Mouse (Mus musculus) small intestine, adult 2 months (tissue): ENCODE data around the gene Rnf138rt1. TPM values are rescaled to one million over a fixed set of nuclear protein-coding genes. Genes with fewer than 3 reads are reported as not detected.

Source experiments
- H3K27ac ChIP-seq: fragments of 200-500 bp; 2 replicates; pipeline ENCODE4 v1.5.1; 2012; ENCODE audit warnings: low read depth, low read length, control low read depth, inconsistent platforms; ENCODE audit not compliant: insufficient read depth
- H3K27me3 ChIP-seq: fragments of 200-500 bp; 2 replicates; pipeline ENCODE4 v1.6.1; 2012; ENCODE audit warnings: mild to moderate bottlenecking, moderate library complexity, low read length, inconsistent platforms; ENCODE audit not compliant: control insufficient read depth, insufficient read depth
- H3K36me3 ChIP-seq: fragments of 200-500 bp; 2 replicates; pipeline ENCODE4 v1.6.1; 2012; ENCODE audit warnings: mild to moderate bottlenecking, low read length, control low read depth, inconsistent platforms; ENCODE audit not compliant: control insufficient read depth, insufficient read depth
- H3K4me1 ChIP-seq: fragments of 200-500 bp; 2 replicates; pipeline ENCODE4 v1.6.1; 2012; ENCODE audit warnings: low read length, inconsistent platforms, mixed read lengths; ENCODE audit not compliant: control insufficient read depth, insufficient read depth, insufficient read length
- H3K4me3 ChIP-seq: fragments of 200-500 bp; 2 replicates; pipeline ENCODE4 v1.5.1; 2012; ENCODE audit warnings: low read depth, mild to moderate bottlenecking, control low read depth, inconsistent platforms, low read length, moderate library complexity
- CTCF ChIP-seq: fragments of 200-500 bp; IDR thresholded peaks from 2 replicates; pipeline ENCODE4 v1.5.1; 2012; ENCODE audit warnings: low read depth, mild to moderate bottlenecking, control low read depth, inconsistent platforms, low read length, moderate library complexity, mixed read lengths; ENCODE audit not compliant: insufficient replicate concordance, insufficient read length; ENCODE audit errors: extremely low read depth
- POLR2A ChIP-seq: fragments of 200-500 bp; IDR thresholded peaks from 2 replicates; pipeline ENCODE4 v1.6.1; 2012; ENCODE audit warnings: low read depth, mild to moderate bottlenecking, control low read depth, inconsistent platforms, low read length, moderate library complexity
- WGBS: fragments of 180-500 bp; shearing (Covaris S2); methylation state at CpG from one replicate; pipeline ENCODE4 v1.1.7; 2018; 5-methylcytosine and 5-hydroxymethylcytosine counted together
- polyA plus RNA-seq: library from polyadenylated mRNA; depleted of rRNA; stranded (reverse); fragments of >200 nt; gene quantifications from 2 replicates; pipeline ENCODE4 v1.2.3, GENCODE M21; 2012; rRNA removed

Rnf138rt1 gene
- not detected in 2 replicates for polyA plus RNA-seq

DNA sequence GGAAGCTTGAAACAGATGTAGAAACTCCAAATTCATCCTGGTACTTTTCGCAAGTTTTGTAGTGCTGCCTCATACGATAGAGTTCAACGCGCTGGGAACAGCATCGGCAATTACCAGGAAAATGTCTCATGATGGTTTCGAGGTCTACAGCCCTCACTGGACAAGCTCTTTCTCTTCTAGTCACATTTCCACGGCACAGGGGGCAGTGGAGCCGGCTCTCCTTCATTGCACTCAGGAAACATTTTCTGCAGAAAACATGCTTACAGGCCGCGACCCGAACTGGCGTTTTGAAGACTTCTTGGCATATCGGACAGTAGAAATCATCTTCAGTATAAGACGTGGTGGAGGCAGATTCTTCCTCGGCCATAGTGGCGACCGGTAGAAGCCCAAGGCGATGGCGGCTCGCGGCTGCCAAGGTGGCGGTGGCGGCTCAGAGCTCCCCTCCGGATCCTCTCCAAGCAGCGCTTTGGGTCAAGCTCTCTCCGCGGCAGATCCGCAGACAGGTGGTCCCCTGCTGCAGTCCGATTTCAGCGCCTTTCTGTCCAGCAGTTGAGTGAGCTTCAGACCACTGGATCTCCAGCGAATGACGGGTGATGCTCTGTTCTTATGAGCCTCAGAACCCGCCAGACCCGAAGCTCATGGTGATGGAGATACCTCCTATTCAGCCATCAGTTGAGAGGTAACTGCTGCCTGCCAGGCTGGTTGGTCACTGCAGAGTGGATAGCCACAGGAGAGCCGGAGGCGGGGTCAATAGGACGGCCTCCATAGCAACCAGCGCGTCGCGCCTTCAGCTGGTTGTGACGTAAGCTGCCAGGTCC, at the start of gene Rnf138rt1:
Gene Rnf138rt1, minus strand, starts transcription at position 713 of the 818 bp plus-strand sequence.
- Histone ChIP-seq H3K4me1 (no peaks in the 10 kb centered on the region), H3K36me3 (no peaks in the 10 kb centered on the region), H3K27ac (no peak within 1 kb of the TSS), H3K27me3 (no peaks in the 10 kb centered on the region), H3K4me3 (peak within 1 kb of the TSS; percentile 28)
- 20% methylated on average over 42 of the region's 42 CpGs for WGBS
- TF ChIP-seq POLR2A, result no peak
- TF ChIP-seq CTCF, result no peak

DNA sequence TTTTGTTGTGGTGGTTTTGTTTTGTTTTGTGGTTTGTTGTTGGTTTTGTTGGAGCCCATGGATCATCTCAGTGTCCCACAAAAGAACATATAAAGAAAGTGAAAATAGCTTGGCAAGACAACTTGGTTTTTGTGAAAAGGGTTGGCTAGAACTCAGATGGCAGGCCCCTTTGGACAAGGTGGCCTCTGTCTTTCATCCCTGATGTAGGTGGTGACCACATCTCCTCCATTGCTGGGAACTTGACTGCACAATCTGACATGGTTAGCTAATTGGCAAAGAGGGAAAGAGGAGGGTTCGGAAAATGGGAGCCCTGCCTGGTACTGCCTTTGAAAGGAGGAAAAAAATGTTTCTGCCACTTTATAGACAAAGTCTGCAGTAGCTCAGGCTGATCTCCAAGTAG, 46.1 kb upstream of the Rnf138rt1 start:
- TF ChIP-seq CTCF (no peak), POLR2A (no peak)
- no peaks in the 10 kb centered on the region for H3K27me3 ChIP-seq
- WGBS, result 60% methylated on average over 1 of the region's 1 CpGs
- H3K27ac ChIP-seq, result no peak overlapping the region
- no peaks in the 10 kb centered on the region for H3K4me1 ChIP-seq
- no peak overlapping the region for H3K4me3 ChIP-seq
- no peaks in the 10 kb centered on the region for H3K36me3 ChIP-seq

DNA sequence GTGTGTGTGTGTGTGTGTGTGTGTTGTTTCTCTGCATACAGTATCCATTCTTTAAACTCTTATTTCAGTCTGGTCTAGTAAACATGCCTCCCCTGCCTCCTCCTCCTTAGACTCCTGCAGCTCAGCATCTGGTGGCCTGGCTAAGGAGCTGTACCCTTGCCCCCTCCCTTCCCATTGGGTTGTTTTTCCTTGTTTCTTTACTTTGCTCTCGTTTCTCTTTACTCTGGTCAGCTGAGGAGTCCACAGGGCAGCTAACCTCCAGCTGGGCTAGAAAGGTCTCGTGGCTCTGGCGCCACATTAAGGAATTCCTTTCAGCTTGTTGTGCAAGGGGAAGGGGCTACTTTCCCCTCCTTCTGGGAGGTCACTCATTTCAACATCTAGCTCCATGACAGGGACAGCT, 5.2 kb upstream of the Rnf138rt1 start:
- Histone ChIP-seq H3K27me3 (no peaks in the 10 kb centered on the region), H3K4me3 (no peak overlapping the region), H3K27ac (no peak overlapping the region), H3K4me1 (no peaks in the 10 kb centered on the region), H3K36me3 (no peaks in the 10 kb centered on the region)
- WGBS, result 38% methylated on average over 3 of the region's 3 CpGs
- TF ChIP-seq CTCF (no peak), POLR2A (no peak)

DNA sequence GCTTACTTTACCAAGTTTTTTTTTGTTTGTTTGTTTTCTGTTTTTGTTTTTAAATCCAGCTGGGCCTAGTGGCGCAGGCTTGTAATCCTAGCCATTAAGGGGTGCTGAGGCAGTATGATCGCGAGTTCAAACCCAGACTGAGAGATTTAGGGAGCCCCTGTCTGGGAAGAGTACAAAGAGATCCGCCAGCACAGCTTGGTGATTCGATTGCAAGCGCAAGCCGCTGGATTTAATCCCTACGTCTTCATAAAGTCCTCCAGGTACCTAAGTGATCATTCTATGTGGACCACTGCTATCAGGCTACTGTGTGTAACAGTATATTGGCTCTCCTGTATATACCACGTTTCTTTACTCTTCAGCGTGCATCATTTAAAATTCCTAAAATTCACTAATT, 303 bp upstream of the Rnf138rt1 start:
- H3K27me3 ChIP-seq, result no peaks in the 10 kb centered on the region

DNA sequence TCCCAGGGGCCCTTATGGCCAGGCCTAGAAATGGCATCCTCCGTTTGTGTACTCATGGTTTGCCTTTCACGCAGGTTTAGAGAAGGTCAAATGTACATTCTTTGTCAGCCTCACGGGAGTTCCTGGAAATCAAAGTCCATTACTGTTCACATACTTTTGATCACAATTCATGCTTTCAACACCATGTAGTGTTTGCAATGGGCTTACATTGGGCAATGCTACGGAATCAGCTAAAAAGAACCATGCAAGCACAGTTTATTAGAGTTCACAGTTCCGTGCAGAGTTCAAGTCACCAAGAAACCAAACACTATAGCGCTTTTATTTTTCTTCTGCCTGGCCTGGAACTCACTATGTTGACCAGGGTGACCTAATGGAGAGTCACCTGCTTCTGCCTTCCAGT, 15.1 kb downstream of the Rnf138rt1 start:
- Histone ChIP-seq H3K36me3 (no peaks in the 10 kb centered on the region), H3K4me1 (no peaks in the 10 kb centered on the region), H3K4me3 (no peak overlapping the region), H3K27me3 (no peaks in the 10 kb centered on the region), H3K27ac (no peak overlapping the region)
- TF ChIP-seq CTCF, result no peak
- no peak for TF ChIP-seq POLR2A
- WGBS, result 62% methylated on average over 6 of the region's 6 CpGs

More for the DNA sequence above, 303 bp upstream of the Rnf138rt1 start:
- H3K4me1 ChIP-seq, result no peaks in the 10 kb centered on the region
- no peaks in the 10 kb centered on the region for H3K36me3 ChIP-seq
- H3K27ac ChIP-seq, result no peak overlapping the region
- TF ChIP-seq CTCF (no peak), POLR2A (no peak)
- WGBS, result 28% methylated on average over 10 of the region's 10 CpGs
- H3K4me3 ChIP-seq, result peak overlapping the region; percentile 28; the same call in 1 of the 2 replicates

DNA sequence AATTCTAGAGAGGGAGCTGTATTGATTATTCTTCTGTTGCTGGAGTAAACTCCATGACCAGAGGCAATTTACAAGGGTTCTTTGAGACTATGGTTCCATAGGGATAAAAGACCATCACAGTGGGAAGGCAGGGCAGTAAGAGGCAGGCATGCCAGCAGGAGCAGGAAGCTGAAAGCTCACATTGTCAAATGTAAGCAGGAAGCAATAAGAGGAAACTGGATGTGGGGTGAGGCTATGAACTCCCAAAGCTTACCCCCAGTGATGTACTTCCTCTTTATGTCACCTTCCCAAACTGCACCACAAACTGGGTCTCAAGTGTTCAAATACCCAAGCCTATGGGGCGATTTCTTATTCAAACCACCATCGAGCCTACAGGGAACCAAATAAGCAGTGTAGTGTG, 17.2 kb downstream of the Rnf138rt1 start:
- H3K4me1 ChIP-seq, result no peaks in the 10 kb centered on the region
- no peak for TF ChIP-seq POLR2A
- no peak for TF ChIP-seq CTCF
- no peaks in the 10 kb centered on the region for H3K27me3 ChIP-seq
- no peaks in the 10 kb centered on the region for H3K36me3 ChIP-seq
- no peak overlapping the region for H3K27ac ChIP-seq
- H3K4me3 ChIP-seq, result no peak overlapping the region
- 78% methylated on average over 2 of the region's 2 CpGs for WGBS

DNA sequence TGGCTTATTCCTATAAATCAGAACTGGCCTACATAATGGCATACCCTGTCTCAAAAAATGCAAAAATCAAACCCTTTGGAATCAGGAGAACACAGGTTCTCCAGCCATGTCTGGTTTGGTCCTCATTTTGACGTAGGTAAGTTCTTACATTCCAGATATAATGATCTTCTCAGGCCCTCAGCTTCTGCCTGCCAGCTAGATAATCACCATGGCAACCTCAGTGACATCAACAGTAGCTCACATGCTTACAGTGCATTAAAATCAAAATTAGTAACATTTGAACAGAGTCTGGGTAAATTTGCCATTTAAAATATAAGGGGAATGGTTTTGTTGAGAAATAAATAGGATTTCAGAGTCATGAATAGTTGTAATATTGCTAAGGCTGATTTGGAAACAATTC, 22.2 kb downstream of the Rnf138rt1 start:
- WGBS, result 21% methylated on average over 1 of the region's 1 CpGs
- no peaks in the 10 kb centered on the region for H3K4me1 ChIP-seq
- no peak overlapping the region for H3K4me3 ChIP-seq
- H3K27me3 ChIP-seq, result no peaks in the 10 kb centered on the region
- TF ChIP-seq CTCF (no peak), POLR2A (no peak)
- no peaks in the 10 kb centered on the region for H3K36me3 ChIP-seq
- H3K27ac ChIP-seq, result no peak overlapping the region
